Mouse (Mus musculus) forebrain, embryonic 15.5 days (tissue): ENCODE data around the gene Bap1. TPM values are rescaled to one million over a fixed set of nuclear protein-coding genes. Genes with fewer than 3 reads are reported as not detected.
A peak's percentile ranks its signal among the peaks of the same experiment; 100 is the strongest.

Experiments used
- ATAC-seq: fragments of 200-750 bp; cut with Nextera tagmentation; replicated peaks from 2 replicates; pipeline ENCODE4 v1.8.0; 2017; ENCODE audit warnings: mild to moderate bottlenecking, moderate TSS enrichment, moderate library complexity
- H3K27ac ChIP-seq: fragments of 300-500 bp; sonication (generic); replicated peaks from 2 replicates; pipeline ENCODE4 v1.5.1; 2015; ENCODE audit warnings: mild to moderate bottlenecking, inconsistent platforms
- H3K27me3 ChIP-seq: fragments of 300-500 bp; sonication (generic); 2 replicates; pipeline ENCODE4 v1.6.1; 2015; ENCODE audit warnings: inconsistent platforms
- H3K36me3 ChIP-seq: fragments of 300-500 bp; sonication (generic); 2 replicates; pipeline ENCODE4 v1.6.1; 2015; ENCODE audit warnings: mild to moderate bottlenecking, inconsistent platforms
- H3K4me1 ChIP-seq: fragments of 300-500 bp; sonication (generic); 2 replicates; pipeline ENCODE4 v1.6.1; 2015; ENCODE audit warnings: inconsistent platforms
- H3K4me2 ChIP-seq: fragments of 300-500 bp; sonication (generic); replicated peaks from 2 replicates; pipeline ENCODE4 v1.6.1; 2015; ENCODE audit warnings: mild to moderate bottlenecking, inconsistent platforms
- H3K4me3 ChIP-seq: fragments of 300-500 bp; sonication (generic); 2 replicates; pipeline ENCODE4 v1.5.1; 2015; ENCODE audit warnings: mild to moderate bottlenecking, inconsistent platforms
- H3K9ac ChIP-seq: fragments of 300-500 bp; sonication (generic); replicated peaks from 2 replicates; pipeline ENCODE4 v1.6.1; 2015; ENCODE audit warnings: mild to moderate bottlenecking, inconsistent platforms
- H3K9me3 ChIP-seq: fragments of 300-500 bp; sonication (generic); 2 replicates; pipeline ENCODE4 v1.6.1; 2016; ENCODE audit warnings: inconsistent platforms
- WGBS: fragments of 180-500 bp; shearing (Covaris S2); methylation state at CpG from one replicate; pipeline ENCODE4 v1.1.7; 2015; ENCODE audit warnings: mixed read lengths; 5-methylcytosine and 5-hydroxymethylcytosine counted together
- polyA plus RNA-seq: library from polyadenylated mRNA; unstranded; fragments of >200 nt; fragmentation: Nextera tagmentation; extraction: Ambion mirVana; gene quantifications from 2 replicates; pipeline ENCODE4 v1.2.1, GENCODE M21; 2015

The Bap1 gene
- 132 and 136 TPM in 2 replicates for polyA plus RNA-seq

- H3K27ac ChIP-seq = peak within 1 kb of the TSS; percentile 91
- H3K4me1 ChIP-seq = peaks cover 20% of the 10 kb centered on the region
- peak; percentile 92 for ATAC-seq
- no peaks in the 10 kb centered on the region for H3K9me3 ChIP-seq
- H3K4me2 ChIP-seq = peak within 1 kb of the TSS; percentile 63
- H3K27me3 ChIP-seq = no peaks in the 10 kb centered on the region
- peak within 1 kb of the TSS; percentile 77 for H3K4me3 ChIP-seq
- H3K9ac ChIP-seq = peak within 1 kb of the TSS; percentile 95
- H3K36me3 ChIP-seq = peaks cover 30% of the 10 kb centered on the region
- under 1% methylated on average over 73 of the region's 75 CpGs for WGBS
Observed at GRCm38 (mm10) chr14:31251084-31251604, at the start of gene Bap1, which contains the start of gene Phf7. Gene Bap1 (plus strand): TSS chr14:31251450. Gene Phf7 (minus strand): TSS chr14:31251317.

- Histone ChIP-seq H3K27ac (peak overlapping the region; percentile 91; the same call in 1 of the 2 replicates), H3K36me3 (peaks cover 46% of the 10 kb centered on the region), H3K4me3 (peak overlapping the region; percentile 89), H3K4me2 (peak overlapping the region; percentile 74), H3K9me3 (no peaks in the 10 kb centered on the region), H3K9ac (peak overlapping the region; percentile 94), H3K4me1 (peaks cover 25% of the 10 kb centered on the region), H3K27me3 (no peaks in the 10 kb centered on the region)
- ATAC-seq = no peak
- 72% methylated on average over 4 of the region's 4 CpGs for WGBS
Observed at GRCm38 (mm10) chr14:31204844-31205243, 46.4 kb upstream of the Bap1 start.

- H3K27me3 ChIP-seq = no peaks in the 10 kb centered on the region
- H3K4me2 ChIP-seq = peak overlapping the region; percentile 74
- H3K9ac ChIP-seq = peak overlapping the region; percentile 94
- no peak for ATAC-seq
- H3K4me1 ChIP-seq = peaks cover 25% of the 10 kb centered on the region
- peak overlapping the region; percentile 89 for H3K4me3 ChIP-seq
- no peaks in the 10 kb centered on the region for H3K9me3 ChIP-seq
- 14% methylated on average over 8 of the region's 8 CpGs for WGBS
- peaks cover 42% of the 10 kb centered on the region for H3K36me3 ChIP-seq
- H3K27ac ChIP-seq = peak overlapping the region; percentile 91
Observed at GRCm38 (mm10) chr14:31205244-31205561, 46.0 kb upstream of the Bap1 start.

- Histone ChIP-seq H3K4me2 (peak overlapping the region; percentile 74), H3K36me3 (peaks cover 36% of the 10 kb centered on the region), H3K27ac (peak overlapping the region; percentile 91), H3K27me3 (no peaks in the 10 kb centered on the region), H3K9me3 (no peaks in the 10 kb centered on the region), H3K4me3 (peak overlapping the region; percentile 89), H3K9ac (peak overlapping the region; percentile 94), H3K4me1 (peaks cover 25% of the 10 kb centered on the region)
- peak; percentile 69 for ATAC-seq
- WGBS = under 1% methylated on average over 39 of the region's 39 CpGs
Observed at GRCm38 (mm10) chr14:31205562-31206467, 45.4 kb upstream of the Bap1 start.

- ATAC-seq = peak; percentile 78
Observed at GRCm38 (mm10) chr14:31206472-31206981, 44.7 kb upstream of the Bap1 start.

GRCm38 (mm10) chr14:31207070-31207830 is 44.0 kb upstream of the Bap1 start:
- 80% methylated on average over 13 of the region's 13 CpGs for WGBS

More at GRCm38 (mm10) chr14:31206472-31206981, 44.7 kb upstream of the Bap1 start:
- 1% methylated on average over 45 of the region's 48 CpGs for WGBS
- H3K9ac ChIP-seq = peak overlapping the region; percentile 94
- H3K4me1 ChIP-seq = peaks cover 25% of the 10 kb centered on the region
- H3K36me3 ChIP-seq = peaks cover 30% of the 10 kb centered on the region
- no peaks in the 10 kb centered on the region for H3K9me3 ChIP-seq
- no peaks in the 10 kb centered on the region for H3K27me3 ChIP-seq
- H3K4me3 ChIP-seq = peak overlapping the region; percentile 89
- peak overlapping the region; percentile 91 for H3K27ac ChIP-seq
- peak overlapping the region; percentile 74 for H3K4me2 ChIP-seq

GRCm38 (mm10) chr14:31208084-31208483 is 43.2 kb upstream of the Bap1 start, which contains the start of gene Tnnc1:
Gene Tnnc1 (plus strand): TSS chr14:31208312.
- ATAC-seq = no peak
- no peaks in the 10 kb centered on the region for H3K9me3 ChIP-seq
- peaks cover 14% of the 10 kb centered on the region for H3K36me3 ChIP-seq
- H3K4me3 ChIP-seq = peak within 1 kb of the TSS; percentile 89
- peak within 1 kb of the TSS; percentile 74 for H3K4me2 ChIP-seq
- peak within 1 kb of the TSS; percentile 94; the same call in 1 of the 2 replicates for H3K9ac ChIP-seq
- peak within 1 kb of the TSS; percentile 91 for H3K27ac ChIP-seq
- H3K4me1 ChIP-seq = peaks cover 25% of the 10 kb centered on the region
- no peaks in the 10 kb centered on the region for H3K27me3 ChIP-seq
- WGBS = 78% methylated on average over 2 of the region's 2 CpGs

More at GRCm38 (mm10) chr14:31207070-31207830, 44.0 kb upstream of the Bap1 start:
- Histone ChIP-seq H3K36me3 (peaks cover 23% of the 10 kb centered on the region), H3K27ac (peak overlapping the region; percentile 91), H3K4me1 (peaks cover 25% of the 10 kb centered on the region), H3K4me2 (peak overlapping the region; percentile 74), H3K27me3 (no peaks in the 10 kb centered on the region), H3K4me3 (peak overlapping the region; percentile 89), H3K9ac (peak overlapping the region; percentile 94), H3K9me3 (no peaks in the 10 kb centered on the region)
- peak; percentile 30 for ATAC-seq

GRCm38 (mm10) chr14:31209133-31209557 is 42.1 kb upstream of the Bap1 start:
- no peak for ATAC-seq
- no peak overlapping the region for H3K27ac ChIP-seq
- H3K4me3 ChIP-seq = no peak overlapping the region
- no peaks in the 10 kb centered on the region for H3K9me3 ChIP-seq
- WGBS = 70% methylated on average over 4 of the region's 4 CpGs
- H3K27me3 ChIP-seq = no peaks in the 10 kb centered on the region
- H3K4me2 ChIP-seq = no peak overlapping the region
- H3K4me1 ChIP-seq = peaks cover 21% of the 10 kb centered on the region
- peaks cover 4% of the 10 kb centered on the region for H3K36me3 ChIP-seq
- H3K9ac ChIP-seq = no peak overlapping the region

- Histone ChIP-seq H3K9me3 (no peaks in the 10 kb centered on the region), H3K4me2 (no peak overlapping the region), H3K36me3 (no peaks in the 10 kb centered on the region), H3K27ac (no peak overlapping the region), H3K4me3 (no peak overlapping the region), H3K4me1 (peaks cover 12% of the 10 kb centered on the region), H3K27me3 (no peaks in the 10 kb centered on the region), H3K9ac (no peak overlapping the region)
- 92% methylated on average over 6 of the region's 6 CpGs for WGBS
- no peak for ATAC-seq
Observed at GRCm38 (mm10) chr14:31211854-31212253, 39.4 kb upstream of the Bap1 start.

- no peaks in the 10 kb centered on the region for H3K36me3 ChIP-seq
- no peaks in the 10 kb centered on the region for H3K9me3 ChIP-seq
- H3K27ac ChIP-seq = no peak overlapping the region
- H3K4me1 ChIP-seq = peaks cover 8% of the 10 kb centered on the region
- no peak overlapping the region for H3K4me3 ChIP-seq
- 86% methylated on average over 3 of the region's 3 CpGs for WGBS
- no peak overlapping the region for H3K9ac ChIP-seq
- no peaks in the 10 kb centered on the region for H3K27me3 ChIP-seq
- no peak overlapping the region for H3K4me2 ChIP-seq
- ATAC-seq = no peak
Observed at GRCm38 (mm10) chr14:31212499-31212898, 38.8 kb upstream of the Bap1 start.

- Histone ChIP-seq H3K27ac (no peak overlapping the region), H3K4me2 (no peak overlapping the region), H3K9ac (no peak overlapping the region), H3K9me3 (no peaks in the 10 kb centered on the region), H3K27me3 (no peaks in the 10 kb centered on the region), H3K36me3 (no peaks in the 10 kb centered on the region), H3K4me3 (no peak overlapping the region), H3K4me1 (peaks cover 13% of the 10 kb centered on the region; the same call in 1 of the 2 replicates)
- ATAC-seq = no peak
- 65% methylated on average over 8 of the region's 8 CpGs for WGBS
Observed at GRCm38 (mm10) chr14:31213868-31214267, 37.4 kb upstream of the Bap1 start.
